Mouse (Mus musculus) bone marrow, adult 2 months (tissue): ENCODE data around the gene Pglyrp4.

Source experiments
- CTCF ChIP-seq: fragments of 200-500 bp; IDR thresholded peaks from 2 replicates; pipeline ENCODE4 v1.5.1; 2011; ENCODE audit warnings: low read length, control low read depth; ENCODE audit not compliant: control insufficient read depth, insufficient read depth
- POLR2A ChIP-seq: fragments of 200-500 bp; IDR thresholded peaks from 2 replicates; pipeline ENCODE4 v1.6.1; 2011; ENCODE audit warnings: low read depth, mild to moderate bottlenecking, control low read depth, low read length, borderline replicate concordance; ENCODE audit not compliant: control insufficient read depth

DNA sequence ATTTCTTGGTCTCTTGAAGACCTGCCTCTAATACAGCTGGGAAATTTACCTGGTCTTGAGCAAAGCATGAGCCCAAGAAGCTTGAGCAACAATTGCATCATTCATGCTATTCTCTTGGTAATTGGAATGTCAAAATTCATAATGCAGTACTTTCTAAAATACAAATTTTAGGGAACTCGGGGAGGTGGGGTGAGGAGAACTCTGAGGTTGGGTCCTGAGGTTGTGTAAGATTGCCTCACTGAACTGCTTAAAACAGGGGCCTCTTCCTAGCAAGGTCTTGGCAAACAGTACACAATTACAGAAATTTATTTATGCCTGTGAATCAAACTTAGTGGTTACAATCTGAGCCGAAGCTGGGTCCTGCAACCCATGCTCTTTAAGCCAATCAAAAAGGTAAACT lies 39.9 kb upstream of the Pglyrp4 start:
- TF ChIP-seq CTCF (no peak), POLR2A (no peak)
